Mouse (Mus musculus): ENCODE results near the gene Gbp3. TPM values are rescaled to one million over a fixed set of nuclear protein-coding genes. Genes with fewer than 3 reads are reported as not detected.

The Gbp3 gene
- 7.2 TPM for polyA plus RNA-seq (2015; fragmentation: Illumina TruSeq; extraction: RNeasy Lipid Tissue Mini Kit (QIAGEN cat#74804); ENCODE audit: low read depth, low replicate concordance)

GRCm38 (mm10) chr3:142559632-142560228, at the start of gene Gbp3:
Gbp3 (plus strand) TSS chr3:142560026.

GRCm38 (mm10) chr3:142530087-142530953, 29.5 kb upstream of the Gbp3 start, which contains the start of gene Gbp7:
Gbp7 (plus strand) TSS chr3:142530342.

GRCm38 (mm10) chr3:142594547-142594946, 34.7 kb downstream of the Gbp3 start, which contains the start of gene Gbp2b:
Gbp2b (plus strand) TSS chr3:142594847.

GRCm38 (mm10) chr3:142620111-142620955, 60.5 kb downstream of the Gbp3 start, which contains the start of gene Gbp2:
Gbp2 (plus strand) TSS chr3:142620602.

Other genes starting within 250 kb of the Gbp3 start
- 21.0 TPM for gene Pdlim5, start 164.3 kb upstream of the Gbp3 start, polyA plus RNA-seq (2015; fragmentation: Illumina TruSeq; extraction: RNeasy Lipid Tissue Mini Kit (QIAGEN cat#74804); ENCODE audit: low read depth, low replicate concordance)
- gene Gbp5, start 66.0 kb upstream of the Gbp3 start, polyA plus RNA-seq (2015; fragmentation: Illumina TruSeq; extraction: RNeasy Lipid Tissue Mini Kit (QIAGEN cat#74804); ENCODE audit: low read depth, low replicate concordance): 2.1 TPM
- gene Gbp7, start 29.7 kb upstream of the Gbp3 start, polyA plus RNA-seq (2015; fragmentation: Illumina TruSeq; extraction: RNeasy Lipid Tissue Mini Kit (QIAGEN cat#74804); ENCODE audit: low read depth, low replicate concordance): 3.0 TPM
- gene Gbp2b, start 34.8 kb downstream of the Gbp3 start, polyA plus RNA-seq (2015; fragmentation: Illumina TruSeq; extraction: RNeasy Lipid Tissue Mini Kit (QIAGEN cat#74804); ENCODE audit: low read depth, low replicate concordance): not detected
- gene Gbp2, start 60.6 kb downstream of the Gbp3 start, polyA plus RNA-seq (2015; fragmentation: Illumina TruSeq; extraction: RNeasy Lipid Tissue Mini Kit (QIAGEN cat#74804); ENCODE audit: low read depth, low replicate concordance): 4.2 TPM
- gene Kyat3, start 141.0 kb downstream of the Gbp3 start, polyA plus RNA-seq (2015; fragmentation: Illumina TruSeq; extraction: RNeasy Lipid Tissue Mini Kit (QIAGEN cat#74804); ENCODE audit: low read depth, low replicate concordance): 7.5 TPM
- gene Gtf2b, start 205.0 kb downstream of the Gbp3 start, polyA plus RNA-seq (2015; fragmentation: Illumina TruSeq; extraction: RNeasy Lipid Tissue Mini Kit (QIAGEN cat#74804); ENCODE audit: low read depth, low replicate concordance): 59.5 TPM